Mouse (Mus musculus) intestine, embryonic 15.5 days (tissue): Measurements from ENCODE around the gene Cd9. TPM values are rescaled to one million over a fixed set of nuclear protein-coding genes. Genes with fewer than 3 reads are reported as not detected.

Experiments used
- ATAC-seq: fragments of 200-750 bp; cut with Nextera tagmentation; 2 replicates; pipeline ENCODE4 v1.8.0; 2017; ENCODE audit warnings: moderate TSS enrichment, moderate library complexity
- H3K27ac ChIP-seq: fragments of 300-500 bp; sonication (generic); 2 replicates; pipeline ENCODE4 v1.5.1; 2015; ENCODE audit warnings: mild to moderate bottlenecking, inconsistent platforms
- H3K27me3 ChIP-seq: fragments of 300-500 bp; sonication (generic); replicated peaks from 2 replicates; pipeline ENCODE4 v1.6.1; 2015; ENCODE audit warnings: inconsistent platforms
- H3K36me3 ChIP-seq: fragments of 300-500 bp; sonication (generic); 2 replicates; pipeline ENCODE4 v1.6.1; 2015; ENCODE audit warnings: inconsistent platforms
- H3K4me1 ChIP-seq: fragments of 300-500 bp; sonication (generic); replicated peaks from 2 replicates; pipeline ENCODE4 v1.6.1; 2015; ENCODE audit warnings: inconsistent platforms
- H3K4me2 ChIP-seq: fragments of 300-500 bp; sonication (generic); replicated peaks from 2 replicates; pipeline ENCODE4 v1.6.1; 2015; ENCODE audit warnings: mild to moderate bottlenecking, inconsistent platforms
- H3K4me3 ChIP-seq: fragments of 300-500 bp; sonication (generic); replicated peaks from 2 replicates; pipeline ENCODE4 v1.5.1; 2015; ENCODE audit warnings: inconsistent platforms
- H3K9ac ChIP-seq: fragments of 300-500 bp; sonication (generic); 2 replicates; pipeline ENCODE4 v1.6.1; 2015; ENCODE audit warnings: inconsistent platforms
- H3K9me3 ChIP-seq: fragments of 300-500 bp; sonication (generic); 2 replicates; pipeline ENCODE4 v1.6.1; 2016; ENCODE audit warnings: inconsistent platforms
- WGBS: fragments of 180-500 bp; shearing (Covaris S2); methylation state at CpG from one replicate; pipeline ENCODE4 v1.1.7; 2015; 5-methylcytosine and 5-hydroxymethylcytosine counted together
- polyA plus RNA-seq: library from polyadenylated mRNA; unstranded; fragments of >200 nt; fragmentation: Nextera tagmentation; extraction: Ambion mirVana; gene quantifications from 2 replicates; pipeline ENCODE4 v1.2.1, GENCODE M21; 2015

Cd9 gene
- polyA plus RNA-seq, 1 experiment from 2014 or later: 171 TPM

DNA sequence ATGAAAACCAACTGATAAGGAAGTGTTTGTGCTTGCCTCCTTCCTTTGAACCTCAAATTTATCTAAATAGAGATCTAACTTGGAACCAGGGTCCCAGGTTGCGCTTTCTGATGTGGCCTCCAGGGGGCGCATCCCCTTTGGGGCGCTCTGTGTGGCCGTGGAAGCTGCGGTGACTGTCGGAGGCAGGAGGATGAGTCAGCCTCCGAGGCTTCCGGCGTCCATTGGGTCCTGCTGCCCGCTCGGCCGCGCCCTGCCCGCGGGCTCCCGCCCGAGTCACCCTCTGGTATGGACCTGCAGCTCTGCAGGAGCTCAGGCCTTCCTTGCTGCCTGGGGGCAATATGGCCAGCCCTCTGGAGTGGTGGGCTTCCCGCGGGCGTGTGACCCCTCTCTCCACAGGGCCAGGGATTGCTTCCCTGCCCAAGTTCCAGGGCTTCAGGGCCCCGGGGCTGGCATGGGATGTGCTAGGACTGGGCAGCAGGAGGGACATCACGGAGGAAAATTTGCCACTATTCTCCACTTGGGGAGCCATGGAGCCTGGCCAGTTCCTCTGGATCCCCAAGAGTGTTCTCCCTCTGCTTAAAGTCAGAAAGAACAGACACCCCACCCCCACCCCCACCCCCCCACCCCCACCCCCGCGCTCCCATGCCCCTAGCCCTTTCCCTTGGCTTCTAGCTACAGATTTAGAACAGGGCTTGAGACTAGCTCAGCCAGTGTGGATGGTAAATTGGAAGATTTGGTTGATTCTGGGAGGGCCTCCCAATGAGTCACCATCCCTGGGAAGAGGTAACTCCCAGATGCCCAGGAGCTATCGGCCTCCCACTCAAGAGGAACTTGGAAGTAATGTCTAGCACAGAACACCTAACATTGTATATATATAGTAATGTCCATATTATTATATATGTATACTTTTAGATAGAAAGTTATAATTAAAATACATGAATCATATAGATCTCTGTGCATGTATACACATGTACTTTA lies 67.9 kb downstream of the Cd9 start:
- H3K4me1 ChIP-seq: peaks cover 24% of the 10 kb centered on the region
- H3K9me3 ChIP-seq: no peaks in the 10 kb centered on the region
- peak overlapping the region; percentile 47 for H3K4me3 ChIP-seq
- under 1% methylated on average over 25 of the region's 25 CpGs for WGBS
- H3K4me2 ChIP-seq: peak overlapping the region; percentile 98
- no peaks in the 10 kb centered on the region for H3K27me3 ChIP-seq
- peak; percentile 78 for ATAC-seq
- H3K36me3 ChIP-seq: no peaks in the 10 kb centered on the region
- H3K27ac ChIP-seq: peak overlapping the region; percentile 73; the same call in 1 of the 2 replicates
- H3K9ac ChIP-seq: peak overlapping the region; percentile 65

DNA sequence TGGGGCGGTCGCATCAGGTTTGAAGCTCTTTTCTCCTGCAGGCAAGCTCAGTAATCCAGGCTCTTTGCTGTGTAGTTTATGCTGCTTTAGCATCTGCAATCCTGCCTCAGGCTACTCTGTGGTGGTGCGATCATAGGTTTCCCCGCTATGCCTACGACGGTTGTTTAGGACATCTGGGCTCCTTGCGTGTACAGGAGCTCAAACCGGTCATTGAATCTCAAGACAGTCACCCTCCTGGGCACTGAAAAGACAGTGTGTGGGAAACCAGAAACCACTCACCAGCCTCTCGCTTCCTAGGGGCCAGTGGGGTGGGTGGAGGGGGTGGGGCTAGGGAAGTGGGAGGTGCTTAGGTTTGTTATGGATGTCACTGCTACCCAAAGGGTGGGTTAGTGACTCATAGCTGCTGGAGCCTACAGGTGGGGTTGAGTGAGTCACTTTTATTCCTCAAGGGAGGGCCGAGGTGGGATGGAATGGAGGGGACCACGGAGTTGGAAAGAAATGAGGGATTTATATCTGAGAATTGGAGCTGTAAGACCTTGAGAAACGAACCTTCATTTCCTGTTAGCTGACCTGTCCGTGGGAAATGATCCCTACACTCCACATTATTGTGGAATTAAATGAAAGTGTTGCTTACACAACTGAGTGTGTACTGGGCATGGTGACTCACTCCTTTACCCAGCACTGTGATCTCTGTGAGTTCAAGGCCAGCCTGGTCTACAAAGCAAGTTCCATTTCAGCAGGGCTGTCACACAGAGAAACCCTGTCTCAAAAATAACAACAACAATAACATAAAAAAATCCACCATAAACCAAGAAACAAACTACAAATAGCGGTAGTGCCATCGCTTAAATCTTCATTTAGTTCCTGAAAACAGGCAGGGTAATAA lies 69.1 kb downstream of the Cd9 start:
- Histone ChIP-seq H3K9ac (no peak overlapping the region), H3K4me1 (peaks cover 25% of the 10 kb centered on the region), H3K4me3 (no peak overlapping the region), H3K9me3 (no peaks in the 10 kb centered on the region), H3K27me3 (no peaks in the 10 kb centered on the region), H3K27ac (0 out of 2 replicates have a peak overlapping the region, but pooled peaks have one; percentile 3), H3K36me3 (no peaks in the 10 kb centered on the region), H3K4me2 (no peak overlapping the region)
- ATAC-seq: no peak
- 55% methylated on average over 15 of the region's 15 CpGs for WGBS

DNA sequence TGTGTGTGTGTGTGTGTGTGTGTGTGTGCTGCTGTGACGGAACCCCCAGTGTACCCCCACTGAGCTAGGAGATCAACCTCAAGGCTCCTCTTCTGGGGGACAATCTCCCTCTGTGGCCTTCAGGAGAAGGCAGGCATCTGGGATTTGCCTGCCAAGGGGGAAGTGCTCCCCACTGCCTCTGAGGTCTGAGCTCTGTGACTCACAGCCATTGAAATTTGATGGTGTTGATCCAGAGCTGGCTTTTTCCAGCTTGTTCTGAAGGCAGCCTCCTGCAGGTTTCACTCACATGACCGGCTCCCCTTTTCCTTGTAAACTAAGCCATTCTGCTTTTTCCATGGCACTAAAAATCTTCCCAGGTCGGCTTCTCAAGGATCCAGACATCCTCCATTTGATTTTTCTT lies 70.4 kb downstream of the Cd9 start:
- no peak for ATAC-seq
- no peak overlapping the region for H3K4me3 ChIP-seq
- peaks cover 24% of the 10 kb centered on the region for H3K4me1 ChIP-seq
- H3K27me3 ChIP-seq: no peaks in the 10 kb centered on the region
- H3K27ac ChIP-seq: 0 out of 2 replicates have a peak overlapping the region, but pooled peaks have one; percentile 41
- no peaks in the 10 kb centered on the region for H3K9me3 ChIP-seq
- H3K36me3 ChIP-seq: no peaks in the 10 kb centered on the region
- no peak overlapping the region for H3K9ac ChIP-seq
- H3K4me2 ChIP-seq: no peak overlapping the region
- WGBS: 64% methylated on average over 3 of the region's 3 CpGs

DNA sequence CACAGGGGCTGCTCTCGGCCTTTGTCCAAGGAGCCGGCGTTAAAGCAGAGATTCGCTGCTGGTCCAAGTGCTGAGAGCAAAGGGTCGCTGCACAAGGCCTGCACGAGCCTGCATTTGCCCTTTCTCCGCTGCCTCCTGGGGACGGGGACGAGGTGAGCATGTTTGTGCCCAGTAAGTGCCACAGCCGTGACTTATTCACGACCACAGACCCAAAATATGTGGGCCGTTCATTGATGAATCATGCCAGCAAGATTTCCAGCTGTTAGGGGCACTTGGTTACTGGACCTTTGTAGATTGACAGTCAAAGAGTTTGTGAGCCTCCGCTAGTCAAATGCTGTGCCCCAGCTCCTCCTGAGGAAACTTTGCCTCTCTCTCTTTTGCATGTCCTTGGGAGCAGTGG lies 71.1 kb downstream of the Cd9 start:
- Histone ChIP-seq H3K36me3 (no peaks in the 10 kb centered on the region), H3K9me3 (no peaks in the 10 kb centered on the region), H3K4me1 (peaks cover 24% of the 10 kb centered on the region), H3K4me2 (0 out of 2 replicates have a peak overlapping the region, but pooled peaks have one; percentile 57), H3K27me3 (no peaks in the 10 kb centered on the region), H3K9ac (no peak overlapping the region), H3K4me3 (no peak overlapping the region), H3K27ac (no peak overlapping the region)
- WGBS: 58% methylated on average over 13 of the region's 13 CpGs
- no peak for ATAC-seq

DNA sequence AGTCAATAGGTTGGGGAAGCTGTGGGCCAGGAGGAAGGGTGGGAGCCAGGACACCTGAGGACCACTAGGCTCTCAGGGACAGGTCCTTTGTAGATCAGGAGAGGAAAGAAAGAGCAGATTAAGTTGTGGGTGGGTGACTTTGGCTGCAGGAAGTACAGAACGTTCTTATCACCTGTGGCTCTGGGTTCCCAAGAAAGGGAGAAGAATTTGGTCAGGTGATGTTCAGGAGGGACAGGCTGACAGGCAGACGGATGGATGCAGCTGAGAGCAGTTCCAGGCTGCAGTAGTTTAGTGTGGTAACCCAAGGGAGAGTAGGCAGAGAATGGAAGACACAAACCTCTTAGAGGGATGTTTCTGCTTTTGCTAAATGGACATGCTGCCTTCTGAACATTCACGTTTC lies 71.5 kb downstream of the Cd9 start:
- Histone ChIP-seq H3K27ac (0 out of 2 replicates have a peak overlapping the region, but pooled peaks have one; percentile 23), H3K4me2 (peak overlapping the region; percentile 57), H3K4me3 (0 out of 2 replicates have a peak overlapping the region, but pooled peaks have one; percentile 10), H3K9ac (no peak overlapping the region), H3K27me3 (0 out of 2 replicates have a peak, but pooled peaks cover under 1% of the 10 kb centered on the region), H3K36me3 (no peaks in the 10 kb centered on the region), H3K4me1 (peaks cover 24% of the 10 kb centered on the region), H3K9me3 (no peaks in the 10 kb centered on the region)
- ATAC-seq: 0 out of 2 replicates have a peak, but pooled peaks have one; percentile 2
- WGBS: 46% methylated on average over 3 of the region's 3 CpGs

DNA sequence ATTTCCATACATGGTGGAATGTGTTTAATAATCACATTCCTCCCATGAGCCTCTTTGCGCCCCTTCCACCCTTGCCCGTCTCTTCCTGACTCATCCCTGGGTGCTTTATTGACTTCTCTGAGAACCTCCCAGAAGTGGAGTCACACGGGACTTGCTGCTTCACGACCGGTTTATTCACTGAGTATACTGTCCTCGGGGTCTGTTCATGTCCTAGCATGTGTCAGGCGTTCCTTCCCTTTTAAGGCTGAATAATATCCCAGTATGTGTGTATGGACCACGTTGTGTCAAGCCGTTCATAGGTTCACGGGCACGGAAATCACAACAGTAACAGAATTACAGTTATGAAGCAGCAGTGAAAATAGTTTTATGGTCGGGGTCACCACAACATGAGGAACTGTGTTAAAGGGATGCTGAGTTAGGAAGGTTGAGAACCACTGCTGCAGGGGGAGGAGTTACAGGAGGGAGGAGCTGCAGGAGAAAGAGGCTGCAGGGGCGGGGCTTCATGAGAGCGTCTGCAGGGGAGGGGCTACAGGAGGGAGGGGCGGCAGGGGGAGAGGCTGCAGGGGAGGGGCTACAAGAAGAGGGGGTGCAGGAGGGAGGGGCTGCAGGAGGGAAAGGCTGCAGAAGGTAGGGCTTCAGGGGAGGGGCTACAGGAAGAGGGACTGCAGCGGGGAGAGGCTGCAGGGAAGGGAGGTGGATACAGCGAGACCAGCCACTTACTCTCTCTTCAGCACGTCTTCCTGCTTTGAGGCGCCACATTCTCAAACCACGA lies 72.4 kb downstream of the Cd9 start:
- Histone ChIP-seq H3K27me3 (0 out of 2 replicates have a peak, but pooled peaks cover 2% of the 10 kb centered on the region), H3K9ac (0 out of 2 replicates have a peak overlapping the region, but pooled peaks have one; percentile 20), H3K27ac (0 out of 2 replicates have a peak overlapping the region, but pooled peaks have one; percentile 23), H3K9me3 (no peaks in the 10 kb centered on the region), H3K4me1 (peaks cover 24% of the 10 kb centered on the region), H3K4me2 (peak overlapping the region; percentile 57), H3K4me3 (0 out of 2 replicates have a peak overlapping the region, but pooled peaks have one; percentile 10), H3K36me3 (no peaks in the 10 kb centered on the region)
- 12% methylated on average over 19 of the region's 20 CpGs for WGBS
- peak; percentile 78 for ATAC-seq

DNA sequence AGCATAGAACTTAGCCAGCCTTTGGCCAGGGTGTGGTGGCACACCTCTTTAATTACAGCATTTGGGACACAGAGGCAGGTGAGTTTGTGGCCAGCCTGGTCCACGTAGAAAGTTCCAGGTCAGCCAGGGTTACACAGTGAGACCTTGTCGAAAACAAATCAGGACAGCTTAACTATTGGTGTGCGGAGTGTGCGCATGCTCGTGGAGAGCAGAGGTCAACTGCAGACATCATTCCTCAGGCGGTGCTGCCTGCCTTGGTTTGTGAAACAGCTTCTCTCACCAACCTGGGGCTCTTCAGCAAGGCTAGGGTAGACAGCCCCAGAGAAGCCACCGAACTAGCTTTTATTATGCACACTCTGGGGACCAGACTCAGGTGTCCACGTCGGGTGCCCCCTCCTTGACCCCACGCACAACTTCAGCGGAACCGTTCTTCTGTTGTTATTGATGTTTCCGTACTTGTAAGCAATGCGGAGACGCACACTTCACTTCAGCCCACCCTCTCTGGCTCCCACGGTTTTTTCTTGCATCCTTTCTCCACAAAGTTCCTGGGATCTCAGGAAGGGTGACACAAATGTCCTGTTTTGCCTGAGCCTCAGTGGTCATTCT lies 74.0 kb downstream of the Cd9 start:
- Histone ChIP-seq H3K27me3 (0 out of 2 replicates have a peak, but pooled peaks cover 2% of the 10 kb centered on the region), H3K27ac (no peak overlapping the region), H3K9ac (no peak overlapping the region), H3K4me3 (no peak overlapping the region), H3K4me1 (peaks cover 18% of the 10 kb centered on the region), H3K36me3 (no peaks in the 10 kb centered on the region), H3K4me2 (no peak overlapping the region), H3K9me3 (no peaks in the 10 kb centered on the region)
- 60% methylated on average over 16 of the region's 16 CpGs for WGBS
- no peak for ATAC-seq

DNA sequence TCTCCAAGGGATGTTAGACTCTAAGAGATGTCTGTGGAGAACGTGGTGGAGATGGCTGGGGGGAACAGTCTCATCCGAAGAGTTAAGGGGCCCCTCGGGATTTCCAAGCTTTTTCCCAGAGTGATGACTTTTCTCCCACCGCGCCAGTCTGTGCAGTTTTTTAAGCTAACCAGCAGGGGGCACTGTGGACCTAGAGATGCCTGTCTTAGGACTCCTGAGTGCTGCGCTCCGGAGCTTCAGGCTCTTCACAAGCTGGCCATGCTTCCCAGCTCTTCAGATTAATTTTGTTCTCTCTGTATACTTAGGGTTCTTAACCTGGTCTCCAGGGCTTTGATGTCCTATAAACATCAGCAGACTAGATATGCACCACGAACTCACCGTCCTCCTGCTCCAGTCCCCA lies 75.8 kb downstream of the Cd9 start:
- no peaks in the 10 kb centered on the region for H3K9me3 ChIP-seq
- H3K27ac ChIP-seq: no peak overlapping the region
- H3K4me3 ChIP-seq: no peak overlapping the region
- H3K36me3 ChIP-seq: no peaks in the 10 kb centered on the region
- no peak overlapping the region for H3K9ac ChIP-seq
- WGBS: 6% methylated on average over 9 of the region's 9 CpGs
- H3K4me2 ChIP-seq: no peak overlapping the region
- peaks cover 18% of the 10 kb centered on the region for H3K4me1 ChIP-seq
- 0 out of 2 replicates have a peak, but pooled peaks cover 2% of the 10 kb centered on the region for H3K27me3 ChIP-seq
- ATAC-seq: peak; percentile 34

DNA sequence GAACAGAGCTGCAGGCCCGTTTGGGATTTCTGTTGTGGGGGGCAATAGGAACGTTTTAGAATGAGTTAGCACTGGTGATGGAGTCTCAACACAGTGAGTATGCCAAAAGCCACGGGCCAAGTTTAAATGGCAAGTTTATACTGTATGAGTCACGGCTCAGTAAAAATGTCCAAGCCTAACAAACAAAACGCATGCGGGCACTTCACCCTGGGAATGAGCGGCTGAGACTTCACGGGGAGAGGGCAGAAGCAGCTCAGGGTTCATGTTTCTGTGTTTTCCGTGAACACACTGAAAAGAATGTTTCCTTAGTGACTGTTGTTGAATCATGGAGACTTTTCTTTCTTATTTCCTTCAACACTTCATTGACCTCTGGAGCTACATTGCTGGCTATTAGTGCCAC lies 81.3 kb downstream of the Cd9 start:
- ATAC-seq: no peak
- H3K4me1 ChIP-seq: peaks cover 14% of the 10 kb centered on the region; the same call in 1 of the 2 replicates
- WGBS: 65% methylated on average over 9 of the region's 9 CpGs

DNA sequence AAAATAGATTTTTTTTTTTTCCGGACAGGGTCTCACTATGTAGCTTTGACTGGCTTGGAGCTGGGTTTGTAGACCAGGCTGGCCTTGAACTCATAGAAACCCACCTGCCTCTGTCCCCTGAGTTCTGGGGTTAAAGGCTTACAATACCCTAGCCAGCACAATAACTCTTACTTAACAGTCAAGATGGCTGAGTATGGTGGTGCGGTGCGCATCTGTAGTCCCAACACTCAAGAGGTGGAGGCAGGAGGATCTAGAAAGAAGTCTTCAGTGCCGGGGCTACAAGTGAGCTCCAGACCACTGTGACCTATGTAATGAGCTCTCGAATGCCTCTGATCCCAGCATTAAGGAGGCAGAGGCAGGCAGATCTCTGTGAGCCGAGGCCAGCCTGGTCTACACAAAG lies 82.9 kb downstream of the Cd9 start:
- peaks cover 14% of the 10 kb centered on the region; the same call in 1 of the 2 replicates for H3K4me1 ChIP-seq
- H3K36me3 ChIP-seq: no peaks in the 10 kb centered on the region
- H3K9me3 ChIP-seq: no peaks in the 10 kb centered on the region
- 93% methylated on average over 6 of the region's 6 CpGs for WGBS
- no peak overlapping the region for H3K9ac ChIP-seq
- no peak overlapping the region for H3K4me2 ChIP-seq
- no peak overlapping the region for H3K27ac ChIP-seq
- ATAC-seq: no peak
- no peaks in the 10 kb centered on the region for H3K27me3 ChIP-seq
- no peak overlapping the region for H3K4me3 ChIP-seq

More for the DNA sequence above, 81.3 kb downstream of the Cd9 start:
- no peak overlapping the region for H3K27ac ChIP-seq
- no peaks in the 10 kb centered on the region for H3K9me3 ChIP-seq
- no peak overlapping the region for H3K4me2 ChIP-seq
- H3K4me3 ChIP-seq: no peak overlapping the region
- no peaks in the 10 kb centered on the region for H3K36me3 ChIP-seq
- 0 out of 2 replicates have a peak, but pooled peaks cover 2% of the 10 kb centered on the region for H3K27me3 ChIP-seq
- no peak overlapping the region for H3K9ac ChIP-seq
